9 mouse cellular contexts compared by ENCODE assay signal in genomic region chr12:97130276-97130675, GRCm38 (mm10).
A peak's percentile ranks its signal among the peaks of the same experiment; 100 is the strongest.
DNase-seq lines count a peak whose midpoint lies in the region; ATAC-seq and TF ChIP-seq lines count a peak whose summit lies in the region.
"Had no signal": no experiment of that assay in that cellular context is flagged by ENCODE, and none has a peak within 500 bp of the region (broad histone marks: within the 10 kb centered on the region; RNA-seq: fewer than 3 reads in every experiment).

No protein-coding gene starts in this region.

- DNase-seq in forebrain, embryonic 14.5 days (ENCODE audit: low spot score) = peak; percentile 76
- DNase-seq in lung, embryonic 14.5 days = peak; percentile 87
- DNase-seq in lung, adult 2 months = no peak
- DNase-seq in brain, adult 2 months (ENCODE audit: low read depth, low spot score) = peak; percentile 58
- peak; percentile 78 for DNase-seq in limb, embryonic 14.5 days (ENCODE audit: low spot score)
- no peak for DNase-seq in gastrocnemius, adult 8-10 months (ENCODE audit: low spot score in 2 of 2)

- ATAC-seq in forebrain, embryonic 14.5 days = no peak
- ATAC-seq in forebrain, embryonic 16.5 days = no peak
- no peak for ATAC-seq in lung, embryonic 14.5 days (ENCODE audit: insufficient read depth)
- ATAC-seq in limb, embryonic 14.5 days (ENCODE audit: low FRiP score, low read depth) = no peak
- ATAC-seq in heart, embryonic 11.5 days (replicated peaks; ENCODE audit: insufficient number of reproducible peaks, low FRiP score, low TSS enrichment) = no peak

- H3K27me3 ChIP-seq in forebrain, embryonic 14.5 days (replicated peaks; ENCODE audit: control insufficient read depth, insufficient read depth, low read length) = no peaks in the 10 kb centered on the region
- H3K27me3 ChIP-seq in forebrain, embryonic 16.5 days (replicated peaks; ENCODE audit: control insufficient read depth, insufficient read depth, low read length) = no peaks in the 10 kb centered on the region
- H3K27me3 ChIP-seq in lung, embryonic 14.5 days (ENCODE audit: insufficient read depth, low read length) = no peaks in the 10 kb centered on the region
- H3K27me3 ChIP-seq in limb, embryonic 14.5 days (ENCODE audit: control insufficient read depth, insufficient read depth, low read length) = no peaks in the 10 kb centered on the region
- H3K27me3 ChIP-seq in heart, embryonic 11.5 days (ENCODE audit: control insufficient read depth, insufficient read depth, low read length) = no peaks in the 10 kb centered on the region
- H3K27me3 ChIP-seq: lung, embryonic 15.5 days had no signal

- no peaks in the 10 kb centered on the region for H3K36me3 ChIP-seq in forebrain, embryonic 14.5 days (ENCODE audit: control insufficient read depth, insufficient read depth, low read length)
- no peaks in the 10 kb centered on the region for H3K36me3 ChIP-seq in forebrain, embryonic 16.5 days (ENCODE audit: control insufficient read depth, insufficient read depth)
- H3K36me3 ChIP-seq in lung, embryonic 14.5 days (ENCODE audit: insufficient read depth) = no peaks in the 10 kb centered on the region
- no peaks in the 10 kb centered on the region for H3K36me3 ChIP-seq in limb, embryonic 14.5 days (ENCODE audit: control insufficient read depth, insufficient read depth, low read length)
- H3K36me3 ChIP-seq in heart, embryonic 11.5 days (ENCODE audit: control insufficient read depth, insufficient read depth, low read length) = no peaks in the 10 kb centered on the region
- H3K36me3 ChIP-seq: lung, embryonic 15.5 days had no signal

- H3K4me2 ChIP-seq in forebrain, embryonic 14.5 days (ENCODE audit: low read length) = no peak overlapping the region
- H3K4me2 ChIP-seq in forebrain, embryonic 16.5 days (ENCODE audit: low read length) = no peak overlapping the region
- H3K4me2 ChIP-seq in lung, embryonic 14.5 days = no peak overlapping the region
- H3K4me2 ChIP-seq in limb, embryonic 14.5 days (replicated peaks; ENCODE audit: low read depth, low read length, severe bottlenecking) = no peak overlapping the region
- no peak overlapping the region for H3K4me2 ChIP-seq in heart, embryonic 11.5 days
- H3K4me2 ChIP-seq: lung, embryonic 15.5 days had no signal

- no peak overlapping the region for H3K9ac ChIP-seq in forebrain, embryonic 14.5 days (ENCODE audit: low read length)
- no peak overlapping the region for H3K9ac ChIP-seq in forebrain, embryonic 16.5 days (replicated peaks; ENCODE audit: low read depth, low read length)
- H3K9ac ChIP-seq in lung, embryonic 14.5 days = no peak overlapping the region
- no peak overlapping the region for H3K9ac ChIP-seq in limb, embryonic 14.5 days (ENCODE audit: low read depth, low read length, severe bottlenecking)
- no peak overlapping the region for H3K9ac ChIP-seq in heart, embryonic 11.5 days (ENCODE audit: low read depth, low read length)
- H3K9ac ChIP-seq: lung, embryonic 15.5 days had no signal

- no peak overlapping the region for H3K4me3 ChIP-seq in forebrain, embryonic 14.5 days (ENCODE audit: low read depth, low read length)
- no peak overlapping the region for H3K4me3 ChIP-seq in forebrain, embryonic 16.5 days (replicated peaks; ENCODE audit: low read length)
- no peak overlapping the region for H3K4me3 ChIP-seq in lung, embryonic 14.5 days (ENCODE audit: low read depth, low read length)
- no peak overlapping the region for H3K4me3 ChIP-seq in lung, adult 2 months (replicated peaks; ENCODE audit: extremely low read depth, low read depth, low read length)
- H3K4me3 ChIP-seq in limb, embryonic 14.5 days (replicated peaks; ENCODE audit: low read length) = no peak overlapping the region
- H3K4me3 ChIP-seq in heart, embryonic 11.5 days (ENCODE audit: low read depth, low read length) = no peak overlapping the region
- H3K4me3 ChIP-seq: lung, embryonic 15.5 days had no signal

- no peak overlapping the region for H3K27ac ChIP-seq in forebrain, embryonic 14.5 days (ENCODE audit: low read depth, low read length)
- H3K27ac ChIP-seq in forebrain, embryonic 16.5 days (ENCODE audit: low read length) = no peak overlapping the region
- H3K27ac ChIP-seq in lung, embryonic 14.5 days (ENCODE audit: low read depth) = no peak overlapping the region
- no peak overlapping the region for H3K27ac ChIP-seq in limb, embryonic 14.5 days (replicated peaks; ENCODE audit: low read depth, low read length)
- no peak overlapping the region for H3K27ac ChIP-seq in heart, embryonic 11.5 days (ENCODE audit: low read depth, low read length)
- H3K27ac ChIP-seq: lung, embryonic 15.5 days had no signal

- no peaks in the 10 kb centered on the region for H3K9me3 ChIP-seq in forebrain, embryonic 14.5 days (replicated peaks; ENCODE audit: control insufficient read depth, low read length)
- H3K9me3 ChIP-seq in forebrain, embryonic 16.5 days (ENCODE audit: control insufficient read depth, low read length) = no peaks in the 10 kb centered on the region
- no peaks in the 10 kb centered on the region for H3K9me3 ChIP-seq in lung, embryonic 14.5 days (ENCODE audit: low read depth, low read length)
- H3K9me3 ChIP-seq in limb, embryonic 14.5 days (ENCODE audit: control insufficient read depth, low read length) = no peaks in the 10 kb centered on the region
- no peaks in the 10 kb centered on the region for H3K9me3 ChIP-seq in heart, embryonic 11.5 days (replicated peaks; ENCODE audit: control insufficient read depth, low read length)
- H3K9me3 ChIP-seq: lung, embryonic 15.5 days had no signal

- no peak for TF ChIP-seq POLR2A in lung, adult 2 months (IDR thresholded peaks at IDR 0.05; ENCODE audit: borderline replicate concordance, extremely low read depth, low read depth, low read length)
- TF ChIP-seq POLR2A in limb, embryonic 14.5 days (IDR thresholded peaks at IDR 0.05; ENCODE audit: borderline replicate concordance, extremely low read depth, insufficient read depth, insufficient read length) = no peak

- no peaks in the 10 kb centered on the region for H3K4me1 ChIP-seq in forebrain, embryonic 14.5 days (ENCODE audit: control insufficient read depth, insufficient read depth, low read length)
- no peaks in the 10 kb centered on the region for H3K4me1 ChIP-seq in forebrain, embryonic 16.5 days (replicated peaks; ENCODE audit: control insufficient read depth, insufficient read depth, low read length)
- H3K4me1 ChIP-seq in lung, embryonic 14.5 days (ENCODE audit: insufficient read depth) = no peaks in the 10 kb centered on the region
- no peaks in the 10 kb centered on the region for H3K4me1 ChIP-seq in lung, adult 2 months (ENCODE audit: control insufficient read depth, insufficient read depth, low read length)
- no peaks in the 10 kb centered on the region for H3K4me1 ChIP-seq in limb, embryonic 14.5 days (ENCODE audit: control insufficient read depth, insufficient read depth, low read length)
- H3K4me1 ChIP-seq in heart, embryonic 11.5 days (ENCODE audit: control insufficient read depth, insufficient read depth, low read length) = no peaks in the 10 kb centered on the region
- H3K4me1 ChIP-seq: lung, embryonic 15.5 days had no signal

- TF ChIP-seq CTCF in lung, embryonic 14.5 days (IDR thresholded peaks at IDR 0.05; ENCODE audit: low read depth) = peak; percentile 41; the same call in 1 of the 2 replicates
- TF ChIP-seq CTCF in lung, adult 2 months (IDR thresholded peaks at IDR 0.05; ENCODE audit: insufficient read depth, low read length) = no peak

Comparison
In these comparisons a context has a peak if more than half of its experiments do, and no peak if none do; other contexts are left out.
1. DNase-seq: peak in forebrain, embryonic 14.5 days (single experiment), lung, embryonic 14.5 days (single experiment), brain, adult 2 months (single experiment) and limb, embryonic 14.5 days (single experiment); none in lung, adult 2 months (single experiment) and gastrocnemius, adult 8-10 months (0 of 2).